Mouse (Mus musculus) gastrocnemius, postnatal 25 days (tissue): ENCODE measurements at regions not wholly inside any gene's neighbourhood (a gene's known extent, or its start where the extent isn't known, plus 50 kb on each side); places are given as distances from the start of the nearest gene placed in this dataset.

Experiments
- DNase-seq: peaks from one replicate; pipeline ENCODE4 v3.0.0; 2022

GRCm38 (mm10) chr1:35724366-35724900, 343.8 kb upstream of the Hs6st1 start:
- no peak for DNase-seq

DNA sequence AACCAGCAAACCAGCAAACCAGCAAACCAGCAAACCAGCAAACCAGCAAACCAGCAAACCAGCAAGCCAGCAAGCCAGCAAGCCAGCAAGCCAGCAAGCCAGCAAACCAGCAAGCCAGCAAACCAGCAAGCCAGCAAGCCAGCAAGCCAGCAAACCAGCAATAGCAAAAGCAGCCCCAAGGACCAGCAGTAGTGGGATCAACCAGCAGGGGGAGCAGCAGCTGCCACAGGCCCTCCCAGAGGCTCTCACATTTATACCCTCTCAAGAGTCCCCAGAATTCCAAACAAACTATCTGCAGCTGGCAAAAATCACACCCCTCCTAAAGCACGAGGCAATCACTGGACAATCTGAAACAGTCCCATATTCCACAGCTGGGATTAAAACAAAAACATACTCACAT, 341.6 kb upstream of the Hs6st1 start:
- DNase-seq, result peak; percentile 20

- no peak for DNase-seq
Observed at GRCm38 (mm10) chr1:35727310-35727990, 340.8 kb upstream of the Hs6st1 start.

GRCm38 (mm10) chr1:35729785-35730295, 338.4 kb upstream of the Hs6st1 start:
- no peak for DNase-seq

- DNase-seq, result no peak
Observed at GRCm38 (mm10) chr1:35730309-35730708, 337.9 kb upstream of the Hs6st1 start.

GRCm38 (mm10) chr1:35736247-35736646, 332.0 kb upstream of the Hs6st1 start:
- no peak for DNase-seq

DNA sequence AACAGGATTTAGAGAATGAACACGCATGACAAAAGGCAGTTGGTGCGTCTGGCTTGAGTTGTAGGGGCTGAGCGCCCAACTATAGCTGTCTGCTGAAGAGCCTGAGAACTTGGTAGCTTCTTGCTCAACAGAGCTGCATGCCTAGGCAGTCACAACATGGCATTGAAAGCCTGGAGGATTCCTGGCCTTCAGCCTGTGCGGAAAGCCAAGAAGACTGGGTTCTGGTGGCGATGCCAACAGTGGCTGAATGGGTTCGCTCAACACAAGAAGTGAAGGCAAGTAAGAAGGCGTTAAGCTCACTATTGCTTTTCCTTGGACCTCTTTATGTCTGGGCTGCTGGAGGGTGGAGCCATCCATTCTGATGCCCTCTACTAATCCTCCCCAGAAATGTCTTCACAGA, 318.6 kb upstream of the Hs6st1 start:
- no peak for DNase-seq

- DNase-seq, result no peak
Observed at GRCm38 (mm10) chr1:35750092-35750521, 318.1 kb upstream of the Hs6st1 start.

GRCm38 (mm10) chr1:35752636-35753035, 315.6 kb upstream of the Hs6st1 start:
- no peak for DNase-seq

- no peak for DNase-seq
Observed at GRCm38 (mm10) chr1:35754170-35754569, 314.0 kb upstream of the Hs6st1 start.

DNA sequence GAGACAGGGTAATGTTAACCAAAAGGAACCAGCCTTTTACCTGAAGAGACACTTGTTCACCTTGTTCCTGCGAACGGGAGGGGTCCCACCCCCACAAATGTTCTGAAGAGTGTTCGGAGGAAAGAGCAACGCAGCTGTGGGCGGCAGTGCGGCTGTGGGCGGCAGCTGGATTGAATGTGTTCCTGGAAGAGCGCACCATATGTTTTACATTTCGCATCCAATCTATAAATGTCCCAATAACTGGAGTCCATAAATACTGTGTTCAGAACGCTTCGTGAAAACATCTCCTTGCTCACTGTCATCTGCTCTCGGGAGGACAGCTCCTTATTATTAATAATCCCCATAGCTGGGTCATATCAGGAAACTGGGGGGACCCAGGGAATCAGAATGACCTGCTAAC, 309.2 kb upstream of the Hs6st1 start:
- no peak for DNase-seq

DNA sequence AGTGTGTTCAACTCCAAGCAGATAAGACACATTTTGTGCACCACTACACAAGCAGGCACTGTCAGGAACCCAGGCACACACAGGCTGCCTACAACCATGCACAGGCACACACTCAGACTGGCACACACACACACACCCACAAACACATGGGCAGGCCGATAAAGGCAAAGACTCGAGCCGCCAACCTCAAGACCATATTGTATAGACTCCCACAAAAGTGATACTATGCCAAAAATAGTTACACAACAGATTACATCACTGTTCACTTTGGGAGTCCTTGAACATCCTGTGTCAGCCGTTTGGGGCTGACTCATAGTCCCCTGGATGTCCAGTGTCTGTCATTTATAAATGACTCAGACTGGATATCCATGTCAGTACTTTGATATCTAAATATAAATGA, 308.6 kb upstream of the Hs6st1 start:
- no peak for DNase-seq

DNA sequence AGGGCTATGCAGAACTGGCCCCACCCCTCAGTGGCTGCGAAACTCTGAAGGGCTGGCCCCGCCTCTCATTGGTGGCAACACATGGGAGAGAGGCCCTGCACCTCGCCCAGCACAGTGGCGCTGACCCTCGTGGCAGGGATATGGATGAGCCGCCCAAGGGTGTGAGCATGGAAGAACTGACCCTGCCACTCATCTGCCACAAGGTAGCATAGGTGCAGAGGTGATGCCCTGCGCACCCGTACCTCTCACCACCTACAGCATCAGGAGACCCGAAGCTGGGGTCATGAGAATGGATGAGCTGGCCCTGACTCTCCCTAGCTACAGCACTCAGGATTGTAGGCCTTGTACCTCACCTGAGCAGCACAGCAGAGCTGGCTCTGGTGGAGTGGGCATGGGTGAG, 305.1 kb upstream of the Hs6st1 start:
- DNase-seq, result no peak

DNA sequence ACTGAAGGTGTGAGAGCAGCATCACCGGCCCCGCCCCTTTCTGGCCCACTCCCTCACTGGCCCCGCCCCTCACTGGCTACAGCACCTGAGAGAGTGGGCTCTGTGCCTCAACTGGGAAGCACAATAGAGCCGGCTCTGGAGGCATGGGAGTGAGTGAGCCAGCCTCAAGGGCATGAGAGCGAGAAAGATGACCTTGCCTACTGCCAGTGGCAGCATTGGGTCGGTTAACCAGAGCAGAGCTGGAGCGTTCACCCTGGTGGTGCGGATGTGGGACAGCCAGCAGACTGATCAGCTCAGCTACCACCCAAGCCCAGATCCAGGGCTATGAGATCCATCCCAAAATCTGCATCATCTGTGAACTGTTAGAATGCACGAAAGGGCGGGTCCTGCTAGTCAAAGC, 304.7 kb upstream of the Hs6st1 start:
- no peak for DNase-seq

DNA sequence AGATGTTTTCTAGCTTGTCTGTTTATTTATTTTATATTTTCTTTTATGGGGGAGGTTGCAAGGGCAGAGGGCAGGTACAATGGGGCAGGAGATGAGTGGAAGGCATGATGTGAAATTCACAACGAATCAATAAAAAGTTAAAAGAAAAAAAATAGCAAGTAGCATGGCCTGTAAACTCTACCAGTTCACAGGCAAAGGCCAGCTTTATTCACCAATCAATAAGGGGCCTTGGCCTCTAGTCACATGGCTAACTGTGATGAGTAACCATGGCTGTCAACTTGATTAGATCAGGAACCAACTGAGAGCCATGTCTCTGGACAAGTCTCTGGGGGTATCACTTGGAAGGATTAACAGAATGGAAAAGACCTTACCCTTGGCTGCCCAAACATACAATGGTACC, 304.1 kb upstream of the Hs6st1 start:
- DNase-seq, result no peak

DNA sequence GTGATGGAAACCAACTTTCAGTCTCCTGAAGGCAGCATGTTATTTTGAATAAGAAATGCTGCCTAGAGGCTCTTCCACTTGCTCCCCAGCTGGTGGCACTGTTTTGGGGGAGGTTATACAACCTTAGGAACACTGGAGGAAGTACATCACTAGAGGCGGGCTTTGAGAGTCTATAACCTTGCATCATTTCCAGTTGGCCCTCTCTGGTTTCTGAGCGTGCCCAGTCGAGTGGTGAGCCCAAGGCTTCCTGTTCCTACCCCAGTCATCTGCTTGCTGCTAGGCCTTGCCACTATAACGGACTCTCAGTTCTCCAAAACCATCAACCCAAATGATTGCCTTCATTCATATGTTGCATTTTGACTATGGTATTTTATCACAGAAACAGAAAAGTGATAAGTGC, 302.5 kb upstream of the Hs6st1 start:
- no peak for DNase-seq

- DNase-seq, result no peak
Observed at GRCm38 (mm10) chr1:35766271-35766670, 301.9 kb upstream of the Hs6st1 start.

DNA sequence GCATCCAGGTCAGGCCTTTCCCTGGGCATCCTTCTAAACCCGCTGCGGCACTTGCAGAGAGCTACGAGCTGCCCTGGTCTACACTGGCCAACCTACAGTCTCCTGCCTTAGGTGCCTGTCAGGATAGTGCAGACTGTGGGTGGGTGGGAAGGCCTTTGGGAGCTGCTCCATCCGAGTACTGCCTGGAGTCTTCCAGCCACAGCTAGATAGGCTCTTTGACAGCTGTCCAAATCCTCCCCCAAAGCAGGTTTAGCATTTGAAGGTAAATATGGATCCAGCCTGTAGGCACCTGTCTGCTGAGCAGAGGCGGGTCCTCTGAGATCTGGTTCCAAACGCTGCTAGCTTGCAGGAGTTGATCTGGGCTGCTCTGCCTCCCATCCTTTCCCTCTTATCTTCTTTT, 295.6 kb upstream of the Hs6st1 start:
- no peak for DNase-seq

DNA sequence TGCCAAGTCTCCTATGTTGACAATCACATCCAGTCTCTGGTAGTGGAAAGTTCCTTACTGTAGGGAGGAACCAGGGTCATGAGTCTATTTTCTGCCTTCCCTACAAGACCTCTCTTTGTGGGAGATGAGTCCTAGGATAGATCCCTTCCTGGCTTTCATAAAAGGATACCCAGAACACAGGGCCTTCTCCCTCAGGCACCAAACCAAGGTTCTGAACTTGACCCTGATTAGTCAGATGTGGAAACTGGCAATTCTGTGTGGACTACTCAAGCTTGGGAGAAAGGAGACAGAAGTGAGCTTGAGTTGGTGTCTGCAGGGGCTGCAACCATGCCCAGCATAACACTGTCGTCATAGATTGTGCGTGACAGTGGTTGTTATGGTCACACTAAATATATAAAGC, 293.6 kb upstream of the Hs6st1 start:
- no peak for DNase-seq

DNA sequence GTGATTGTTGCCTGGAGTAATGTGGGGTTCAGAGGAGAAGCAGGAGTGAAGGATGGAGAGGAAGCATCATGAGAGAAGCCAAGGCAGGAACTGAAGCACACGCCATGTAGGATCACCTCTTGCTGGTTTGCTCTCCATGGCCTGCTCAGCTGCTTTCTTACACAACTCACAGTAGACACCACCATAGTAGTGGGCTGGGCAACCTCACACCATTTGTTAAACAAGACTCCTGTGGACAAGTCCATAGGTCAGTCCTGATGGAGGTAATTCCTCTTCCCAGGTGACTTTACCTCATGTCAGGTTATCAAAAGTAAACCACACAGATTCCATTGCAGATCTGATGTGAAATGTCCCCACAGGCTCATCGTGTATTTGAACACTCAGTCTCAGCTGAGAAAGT, 285.5 kb upstream of the Hs6st1 start:
- DNase-seq, result no peak

DNA sequence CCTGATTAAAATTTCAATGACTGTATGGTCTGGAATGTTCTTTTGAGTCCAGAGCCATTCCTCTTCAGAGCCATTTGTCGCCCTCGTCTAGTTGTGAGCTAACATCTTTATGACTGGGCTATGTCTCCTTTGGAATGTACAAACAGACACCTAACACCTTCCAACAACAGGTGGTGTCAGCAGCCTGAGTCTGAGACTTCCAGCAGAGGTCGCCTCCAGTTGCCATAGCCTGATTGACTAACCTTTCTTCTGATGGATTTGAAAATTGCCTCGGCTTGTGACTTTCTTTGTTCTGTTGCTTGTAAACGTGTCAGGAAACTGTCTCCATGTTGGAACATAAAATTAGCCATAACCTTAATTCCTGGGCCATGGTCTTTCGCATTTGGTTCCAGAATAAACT, 284.8 kb upstream of the Hs6st1 start:
- no peak for DNase-seq

GRCm38 (mm10) chr1:35786241-35786640, 282.0 kb upstream of the Hs6st1 start:
- DNase-seq, result no peak

DNA sequence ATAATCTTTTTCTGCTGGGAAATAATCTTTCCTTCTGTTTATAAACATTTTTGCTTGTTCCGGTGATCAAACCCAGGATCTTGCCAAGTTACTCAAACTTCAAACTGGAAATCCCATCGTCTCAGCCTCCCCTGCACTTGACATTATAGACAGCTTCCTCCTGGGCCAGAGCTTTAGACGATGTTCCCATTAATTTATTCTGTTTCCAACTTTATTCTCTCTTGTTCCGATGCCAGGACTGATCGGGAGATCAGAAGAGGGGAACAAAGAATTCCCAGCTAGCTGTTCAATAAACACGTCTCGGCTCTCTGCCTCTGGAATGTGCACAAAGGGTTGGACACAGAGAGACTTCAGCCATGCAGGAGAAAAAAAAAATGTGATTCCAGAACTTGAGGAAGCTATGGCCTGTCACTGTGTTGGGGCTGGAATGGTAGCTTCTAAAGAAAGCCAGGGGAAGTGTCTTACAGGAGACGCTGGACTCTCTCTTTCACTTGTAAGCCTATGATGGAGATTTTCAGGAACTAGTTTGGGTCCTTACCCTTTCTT, 281.5 kb upstream of the Hs6st1 start:
- DNase-seq, result no peak

GRCm38 (mm10) chr1:35797064-35797463, 271.1 kb upstream of the Hs6st1 start:
- DNase-seq, result no peak
